Mouse (Mus musculus) right cerebral cortex, postnatal 10 days (tissue): ENCODE measurements at regions not wholly inside any gene's neighbourhood (a gene's known extent, or its start where the extent isn't known, plus 50 kb on each side); places are given as distances from the start of the nearest gene placed in this dataset.
A peak's percentile ranks its signal among the peaks of the same experiment; 100 is the strongest.

Source experiments
- DNase-seq, 2 experiments: peaks; one replicate each; pipeline ENCODE4 v3.0.0; 2021; ENCODE audit warnings: low spot score in 2 of 2

DNA sequence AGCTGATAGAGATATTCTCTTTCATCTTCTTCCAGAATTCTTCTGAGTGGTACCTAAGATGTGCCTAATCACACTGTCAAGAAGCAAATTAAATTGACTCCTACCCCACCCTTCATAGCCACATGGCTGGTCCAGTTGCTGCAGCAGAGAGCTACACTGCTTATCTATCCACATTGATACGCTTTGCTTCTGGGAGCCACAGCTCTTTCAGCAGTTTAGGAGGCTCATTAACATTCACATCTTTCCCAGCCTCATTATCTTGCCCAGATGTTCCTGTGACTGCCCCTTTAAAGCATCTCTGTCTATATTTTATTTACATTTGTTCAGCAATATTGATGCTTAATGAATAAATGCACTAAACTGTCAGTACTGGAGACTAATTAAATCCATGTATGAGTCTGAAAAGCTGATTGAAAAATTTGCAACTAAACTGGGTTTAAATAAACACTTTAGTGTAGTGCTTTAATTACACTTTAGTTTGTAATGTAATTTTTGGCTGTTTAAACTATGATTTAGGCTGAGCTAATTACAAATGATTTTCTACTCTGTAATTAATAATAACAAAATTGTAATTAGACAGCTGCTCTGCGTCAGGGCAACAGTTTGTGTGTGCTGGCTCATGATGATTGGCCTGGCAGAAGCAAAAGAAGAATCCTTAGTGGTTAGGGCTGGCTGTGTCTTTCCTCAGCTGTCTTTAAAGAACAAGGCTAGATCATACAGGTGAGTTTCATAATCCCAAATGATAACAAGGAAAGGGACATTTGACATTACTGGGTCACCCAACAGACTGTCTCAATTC is 632.5 kb upstream of the Tle4 start:
- no peak for DNase-seq

DNA sequence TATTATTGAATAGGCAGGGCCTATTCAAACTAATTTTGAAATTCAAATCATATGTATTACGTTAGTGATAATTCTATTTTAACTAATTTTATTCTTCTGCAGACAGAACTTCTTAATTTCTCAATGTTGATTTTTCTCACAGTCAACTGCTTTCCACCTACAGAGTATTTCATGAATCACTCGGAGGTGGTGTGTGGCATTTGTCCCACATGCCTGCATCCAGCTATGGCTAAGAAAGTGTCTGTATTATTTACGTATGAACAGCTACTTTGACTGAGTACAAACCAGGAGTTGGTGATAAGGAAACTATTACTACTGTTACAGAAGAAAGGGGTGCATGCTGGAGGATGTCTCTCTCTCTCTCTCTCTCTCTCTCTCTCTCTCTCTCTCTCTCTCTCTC is 619.5 kb upstream of the Tle4 start:
- no peak for DNase-seq

DNA sequence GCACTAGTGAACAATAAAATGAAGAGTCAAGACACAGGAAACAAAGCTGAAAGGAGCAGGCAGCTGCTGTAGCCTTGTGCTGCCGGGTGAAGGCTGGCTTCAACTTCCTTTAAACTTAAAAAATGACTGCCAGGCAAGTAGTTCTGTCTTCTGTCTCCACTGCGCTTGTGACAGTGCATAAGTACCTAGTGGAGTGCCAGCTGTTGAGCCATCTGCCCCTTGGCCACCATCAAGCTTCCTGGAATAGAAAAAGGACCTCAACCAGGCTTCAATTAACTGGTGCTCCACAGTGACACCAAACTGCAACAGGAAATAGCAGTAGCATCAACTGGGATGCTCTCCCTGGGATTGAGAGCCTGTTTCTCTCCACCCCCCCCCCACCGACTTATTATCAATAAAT is 616.8 kb upstream of the Tle4 start:
- DNase-seq, result peak in 1 of 2 experiments; percentile 26

DNA sequence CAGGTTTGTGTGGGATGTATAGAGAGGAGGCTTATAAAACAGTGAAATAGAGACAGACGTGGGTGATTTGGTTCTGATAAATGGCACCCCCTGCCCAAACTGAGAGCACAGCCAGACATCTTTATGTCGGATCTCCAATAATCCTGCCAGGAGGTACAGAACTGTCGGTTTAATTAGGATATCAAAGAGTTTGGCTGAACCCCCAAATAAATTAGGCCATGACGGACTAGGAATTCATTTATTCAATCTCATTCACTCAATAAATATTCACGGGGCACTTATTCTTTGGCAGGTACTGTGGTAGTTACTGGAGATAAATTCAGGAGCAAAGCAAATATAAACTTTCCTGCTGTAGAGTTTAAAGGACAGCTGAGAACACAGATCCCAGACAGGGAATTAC is 615.0 kb upstream of the Tle4 start:
- DNase-seq, result no peak

DNA sequence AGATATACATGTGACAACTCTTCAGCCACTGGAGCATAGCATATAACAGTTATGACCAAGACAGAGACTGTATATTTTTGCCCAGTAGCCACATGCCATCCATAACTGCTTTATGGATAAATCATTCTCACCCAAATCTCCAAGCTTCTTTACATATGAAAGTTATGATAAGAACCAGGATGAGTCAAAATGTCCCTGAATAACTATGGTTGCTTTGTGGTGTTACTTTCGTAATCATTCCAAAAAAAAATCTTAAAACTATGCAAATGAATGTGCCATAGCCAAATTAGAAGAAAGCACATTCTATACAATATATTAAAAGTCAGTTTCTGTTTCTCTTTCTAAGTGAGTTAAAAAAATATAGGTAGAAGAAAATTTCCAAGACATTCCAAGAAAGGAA is 605.2 kb upstream of the Tle4 start:
- DNase-seq, result no peak

DNA sequence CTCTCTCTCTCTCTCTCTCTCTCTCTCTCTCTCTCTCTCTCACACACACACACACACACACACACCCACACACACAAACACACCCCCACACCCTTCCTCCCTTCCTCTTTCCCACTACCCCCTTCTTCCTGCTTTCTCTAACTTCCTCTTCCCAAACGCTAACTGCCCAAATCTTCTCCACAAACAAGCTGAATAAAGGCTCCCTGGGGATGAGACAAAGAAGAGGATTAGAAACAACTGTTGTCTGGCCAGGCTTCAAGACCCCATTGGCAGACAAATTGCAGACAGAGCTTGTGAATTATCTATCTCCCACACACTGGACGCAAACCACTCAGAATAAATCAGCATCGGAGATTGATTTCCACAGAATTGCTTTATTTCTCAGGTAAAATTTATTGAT is 603.4 kb upstream of the Tle4 start:
- DNase-seq, result peak in 1 of 2 experiments; percentile 23

DNA sequence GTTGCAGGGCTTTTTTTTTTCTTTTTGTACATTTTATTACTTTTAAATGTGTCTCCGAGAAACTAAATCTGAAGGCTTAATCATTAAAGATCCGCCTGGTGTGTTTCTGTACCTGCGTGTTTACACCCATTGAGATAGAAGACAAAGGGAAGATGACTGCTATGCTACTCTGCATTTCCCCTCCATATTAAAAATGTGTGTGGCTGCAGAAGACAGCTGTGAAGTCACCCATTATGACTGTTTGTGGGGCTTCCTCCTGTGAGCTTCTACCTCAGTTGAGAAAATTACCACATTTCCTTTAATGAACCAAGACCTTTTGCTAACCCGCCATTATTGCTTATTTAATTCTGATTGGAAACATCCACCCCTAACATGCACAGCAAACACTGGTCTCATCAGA is 602.9 kb upstream of the Tle4 start:
- DNase-seq, result no peak

DNA sequence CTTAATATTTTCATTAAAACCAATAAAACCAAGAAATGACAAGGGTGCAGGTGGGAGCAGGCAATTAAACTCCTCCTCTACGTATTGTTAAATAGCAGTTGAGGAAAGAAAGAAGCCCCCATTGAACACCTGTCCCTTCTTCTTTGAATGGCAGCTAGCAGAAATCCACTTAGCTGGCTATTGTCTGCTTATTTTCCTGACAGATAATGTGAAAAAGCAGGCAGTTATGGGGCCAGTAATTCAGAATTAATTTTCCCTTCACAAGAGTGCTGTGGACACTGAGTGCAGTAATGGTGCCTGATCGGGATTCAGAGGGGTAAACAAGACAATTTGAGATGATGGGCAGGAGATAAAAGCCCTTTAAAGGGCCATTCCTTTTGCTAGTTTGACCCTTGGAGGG is 602.5 kb upstream of the Tle4 start:
- no peak for DNase-seq

DNA sequence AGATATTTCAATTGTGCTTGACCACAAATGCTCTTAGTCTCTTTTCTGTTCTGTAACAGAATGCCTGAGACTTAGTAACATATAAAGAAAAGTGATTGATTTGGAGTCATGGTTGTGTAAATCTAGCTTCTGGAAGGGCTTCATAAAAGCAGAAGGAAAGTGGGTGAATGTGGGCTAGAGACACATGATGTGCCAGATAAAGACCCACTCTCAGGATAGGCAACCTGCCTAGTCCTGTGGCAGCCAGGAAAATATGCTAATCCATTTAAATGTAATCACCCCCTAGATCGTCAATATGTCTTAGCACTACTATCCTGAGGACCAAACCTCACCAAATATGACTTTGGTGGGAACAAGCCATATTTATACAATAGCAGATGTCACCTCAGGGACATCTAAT is 601.8 kb upstream of the Tle4 start:
- DNase-seq, result no peak

DNA sequence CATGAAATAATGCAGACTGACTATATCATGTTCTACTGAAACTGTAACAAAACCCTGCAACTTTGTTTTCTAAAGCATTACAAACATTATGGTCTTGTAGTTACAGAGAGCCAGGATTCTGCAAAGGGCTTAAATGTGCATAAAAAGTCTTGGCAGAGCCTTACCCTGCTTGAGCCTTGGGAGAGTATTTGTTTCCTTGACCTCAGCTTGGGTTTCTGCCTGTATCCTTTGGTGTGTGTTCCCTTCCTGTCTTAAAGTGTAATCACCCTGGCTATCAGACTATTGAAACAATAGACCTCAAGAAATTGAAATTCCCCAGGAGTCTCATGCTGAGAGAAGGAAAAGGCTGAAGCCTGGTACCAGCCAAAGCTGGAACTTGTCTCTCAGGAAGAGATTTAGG is 577.4 kb upstream of the Tle4 start:
- DNase-seq, result peak in 1 of 2 experiments; percentile 26

DNA sequence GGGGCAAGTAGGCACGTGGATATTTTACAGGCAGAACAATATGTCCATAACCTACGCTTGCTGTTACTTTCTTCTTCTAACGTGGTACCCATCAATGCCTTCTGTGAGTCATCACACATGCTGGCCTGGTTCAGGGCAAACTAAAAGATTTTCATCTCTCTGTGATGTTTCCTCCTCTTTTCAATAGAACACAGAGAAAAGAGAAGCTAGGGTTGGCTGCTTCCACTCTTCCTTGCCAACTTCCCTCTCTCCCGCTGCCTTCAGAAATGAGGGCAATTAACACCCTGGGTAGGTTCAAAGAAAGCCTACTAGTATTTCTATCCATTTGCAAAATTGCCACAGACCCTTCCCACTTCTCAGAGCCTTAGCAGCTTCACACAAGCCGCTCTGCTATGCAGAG is 575.5 kb upstream of the Tle4 start:
- peak; percentile 26 to 33 for DNase-seq

DNA sequence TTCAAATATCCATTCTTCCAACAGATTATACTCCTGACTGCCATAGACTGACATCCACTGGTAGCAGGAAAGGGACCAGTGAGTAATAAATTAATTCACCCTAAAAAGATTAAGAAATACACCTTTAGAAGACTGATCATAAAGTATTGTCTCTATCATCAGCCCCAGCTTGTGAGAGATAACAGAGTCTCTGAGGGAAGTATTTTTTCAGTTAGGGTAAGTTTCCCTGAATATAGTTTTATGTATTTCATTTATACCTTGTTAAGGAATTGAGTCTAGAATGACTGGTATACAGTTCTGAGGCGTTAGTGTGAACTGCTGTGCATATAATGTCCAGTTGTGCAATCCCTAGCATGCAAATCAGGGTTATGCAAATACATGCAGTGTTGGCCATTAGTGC is 569.3 kb upstream of the Tle4 start:
- no peak for DNase-seq

DNA sequence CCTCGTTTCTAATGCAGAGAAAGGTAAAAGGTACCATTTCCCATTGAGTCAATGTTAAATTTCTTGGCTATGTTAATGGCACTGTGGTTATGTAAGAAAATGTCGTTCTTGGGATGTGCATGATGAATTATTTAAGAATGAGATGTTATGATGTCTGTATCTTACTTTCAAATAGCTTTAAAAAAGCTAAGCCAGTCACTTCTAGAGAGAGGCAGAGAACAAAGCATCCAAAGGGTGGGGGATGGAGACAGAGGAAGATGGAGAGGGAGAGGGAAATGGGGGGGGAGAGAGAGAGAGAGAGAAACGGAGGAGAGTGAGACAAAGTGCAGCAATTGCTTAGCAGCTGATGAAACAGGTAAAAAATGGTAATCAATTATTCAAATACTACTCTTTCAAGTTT is 562.8 kb upstream of the Tle4 start:
- no peak for DNase-seq

DNA sequence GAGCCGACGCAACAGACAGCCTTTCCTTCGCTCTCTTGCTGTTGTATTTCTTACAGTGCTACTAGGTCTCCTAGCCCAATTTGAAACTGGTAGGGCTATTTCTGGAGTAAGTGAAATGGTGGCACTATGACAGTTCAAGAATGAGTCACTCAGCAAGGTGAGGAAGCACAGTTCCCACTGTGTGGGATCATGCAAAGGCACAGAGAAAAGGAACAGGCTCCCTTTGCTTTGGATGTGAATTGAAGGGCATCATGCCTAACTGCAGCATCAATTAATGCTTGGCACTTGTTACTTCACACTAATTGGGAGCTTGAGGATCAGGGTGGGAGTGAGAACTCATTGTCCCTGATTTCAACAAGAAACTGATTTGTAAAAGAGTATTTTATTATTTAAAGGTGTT is 560.8 kb upstream of the Tle4 start:
- DNase-seq, result peak in 1 of 2 experiments; percentile 24

DNA sequence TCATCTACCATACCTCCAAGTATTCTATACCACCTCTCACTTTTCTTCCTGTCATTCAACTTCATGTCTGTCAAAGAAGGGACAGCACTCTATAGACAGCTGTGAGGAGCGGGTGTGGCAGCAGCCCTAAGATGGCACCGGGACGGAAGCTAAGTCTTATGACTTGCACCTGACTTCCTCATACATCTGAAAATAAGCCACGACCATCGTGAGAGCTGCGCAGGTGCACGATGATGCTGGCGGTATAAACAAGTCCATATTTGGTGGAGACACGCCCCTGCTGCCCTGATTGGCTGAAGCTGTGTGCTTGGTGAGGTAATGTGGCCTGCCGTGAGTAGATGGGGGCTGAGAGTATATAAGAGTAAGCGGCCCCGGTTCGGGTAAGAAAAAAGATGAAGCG is 560.3 kb upstream of the Tle4 start:
- DNase-seq, result no peak

DNA sequence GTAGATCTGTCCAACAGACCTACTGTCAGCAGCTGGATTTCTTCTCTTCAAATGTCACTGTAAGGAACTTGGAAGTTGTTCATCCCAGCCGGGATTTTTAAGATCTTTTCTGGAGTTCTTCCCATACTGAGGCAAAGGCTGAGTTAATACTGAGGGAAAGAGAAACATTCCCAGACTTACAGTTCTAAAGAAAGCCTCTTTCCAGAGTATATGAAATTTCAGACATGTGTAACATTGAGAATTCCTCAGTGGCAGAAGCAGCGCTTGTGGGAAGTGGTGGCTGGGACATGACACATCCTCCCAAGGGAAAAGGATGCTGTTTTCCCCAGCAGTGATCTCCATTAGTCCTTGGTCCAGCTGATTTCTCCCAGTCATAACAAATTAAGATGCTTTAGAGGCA is 556.8 kb upstream of the Tle4 start:
- DNase-seq, result no peak

DNA sequence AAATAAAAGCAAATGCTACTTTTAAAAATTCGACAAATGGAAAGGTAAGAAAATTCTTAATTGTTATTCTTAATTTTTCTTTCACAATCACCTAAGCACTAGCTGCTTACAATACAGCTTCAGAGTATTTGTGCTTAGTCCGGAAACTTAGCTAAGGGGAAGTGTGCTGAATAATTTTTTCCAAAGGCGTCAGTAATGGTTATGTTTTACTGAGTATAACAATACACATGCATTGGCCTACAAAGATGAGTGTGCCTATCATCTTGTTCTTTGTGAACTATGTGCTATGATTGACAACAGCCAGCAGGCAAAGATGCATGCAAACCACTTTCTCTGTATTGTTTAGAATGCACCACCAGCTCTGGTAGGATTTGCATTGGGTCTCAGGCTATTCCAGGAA is 548.5 kb upstream of the Tle4 start:
- no peak for DNase-seq

DNA sequence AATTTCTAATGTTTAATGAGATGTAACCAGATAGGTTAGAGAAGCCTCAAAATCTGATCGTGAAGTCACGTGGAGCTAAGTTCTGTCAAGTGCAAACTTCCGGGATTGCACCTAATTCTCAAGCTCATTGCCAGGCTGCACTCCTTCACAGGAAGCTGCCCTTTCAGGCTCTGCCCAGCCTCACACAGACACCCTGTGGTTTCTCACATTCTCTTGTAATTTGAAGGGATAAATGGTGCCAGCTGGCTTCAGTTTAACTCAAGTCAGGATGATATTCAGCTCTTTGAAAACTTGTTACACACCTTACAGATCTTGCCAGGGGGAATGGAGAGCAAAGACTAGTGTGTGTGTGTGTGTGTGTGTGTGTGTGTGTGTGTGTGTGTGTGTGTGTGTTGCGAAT is 529.3 kb upstream of the Tle4 start:
- DNase-seq, result peak in 1 of 2 experiments; percentile 17

DNA sequence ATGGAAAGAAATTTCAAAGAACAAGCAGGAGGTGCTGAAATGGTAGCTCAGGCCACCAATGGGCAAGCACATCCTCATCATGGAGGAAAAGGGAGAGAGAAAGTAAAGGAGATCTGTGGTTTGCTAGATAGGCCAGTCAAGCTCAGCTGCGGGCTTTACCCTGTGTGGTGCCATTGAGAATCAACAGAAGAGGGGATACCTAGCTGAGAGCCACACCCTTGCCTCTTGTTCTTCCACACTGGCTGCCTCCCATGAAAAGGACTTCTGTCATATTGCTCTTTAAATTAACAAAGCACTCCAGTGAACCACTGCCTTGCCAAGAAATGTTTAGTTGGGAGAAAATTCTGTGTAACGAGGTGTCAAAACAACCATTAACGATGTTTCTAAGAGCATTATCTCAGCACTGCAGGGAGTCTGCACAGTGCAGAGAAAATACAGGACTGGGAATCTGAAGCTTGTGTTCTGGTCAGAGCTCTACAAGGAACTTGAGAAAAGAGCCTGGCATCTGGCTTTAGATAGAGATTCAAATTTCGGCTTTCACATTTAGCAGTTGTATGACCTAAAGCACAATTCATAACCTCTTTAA is 510.7 kb upstream of the Tle4 start:
- no peak for DNase-seq

DNA sequence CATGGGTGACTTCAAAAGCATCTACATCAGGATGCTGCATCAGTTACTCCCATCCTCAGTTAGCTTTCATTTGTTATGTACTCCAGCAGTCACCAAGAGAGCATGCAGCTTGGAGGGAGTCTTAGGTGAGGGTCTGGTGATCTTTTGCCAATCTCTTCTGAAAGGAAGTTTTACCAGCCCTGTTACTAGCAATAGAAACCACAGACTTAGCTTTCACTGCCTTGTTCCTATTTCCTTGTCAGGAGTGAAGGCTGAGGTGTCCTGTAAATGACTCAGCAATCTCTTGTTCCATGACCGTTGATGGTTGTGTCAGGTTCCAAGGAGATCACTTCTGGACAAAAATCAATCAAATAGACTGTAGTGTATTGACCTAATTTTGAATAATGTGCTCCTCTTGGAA is 497.2 kb upstream of the Tle4 start:
- DNase-seq, result no peak

DNA sequence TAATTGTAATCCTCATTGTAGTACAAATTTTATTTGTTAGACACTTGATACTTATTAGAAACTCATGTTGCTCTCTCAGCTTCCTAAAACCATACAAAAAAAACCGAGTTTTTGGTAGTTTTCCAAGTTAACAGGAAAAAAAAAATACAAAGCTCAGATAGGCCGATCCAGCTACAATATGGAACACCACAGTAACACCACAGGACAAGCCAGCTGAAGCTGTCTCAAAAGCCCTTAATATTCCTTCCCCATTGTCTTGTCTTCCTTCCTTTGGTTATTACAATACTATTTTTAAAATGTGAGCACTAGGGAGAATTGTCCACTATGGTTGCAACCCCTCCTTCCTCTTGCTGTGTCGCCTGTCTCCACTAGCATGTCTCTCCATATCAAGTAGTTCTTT is 495.7 kb upstream of the Tle4 start:
- no peak for DNase-seq

DNA sequence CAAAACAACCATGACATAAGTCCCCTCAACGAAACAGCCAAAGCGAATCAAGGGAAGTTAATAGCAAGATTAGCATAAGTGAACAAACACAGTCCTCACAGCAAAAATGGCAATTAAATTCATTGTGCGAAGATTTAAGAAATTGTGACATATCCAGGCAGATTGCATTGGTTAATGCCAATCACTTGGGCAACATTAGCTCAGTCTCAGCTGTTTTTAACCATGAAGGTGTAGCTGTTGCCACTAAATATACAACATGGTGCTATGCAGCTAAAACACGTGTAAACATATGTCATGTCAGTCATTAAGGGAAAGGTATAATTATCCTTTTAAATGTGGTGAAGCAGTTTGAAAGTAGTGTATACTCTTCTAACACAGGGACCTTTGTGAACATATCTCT is 482.8 kb upstream of the Tle4 start:
- DNase-seq, result no peak

DNA sequence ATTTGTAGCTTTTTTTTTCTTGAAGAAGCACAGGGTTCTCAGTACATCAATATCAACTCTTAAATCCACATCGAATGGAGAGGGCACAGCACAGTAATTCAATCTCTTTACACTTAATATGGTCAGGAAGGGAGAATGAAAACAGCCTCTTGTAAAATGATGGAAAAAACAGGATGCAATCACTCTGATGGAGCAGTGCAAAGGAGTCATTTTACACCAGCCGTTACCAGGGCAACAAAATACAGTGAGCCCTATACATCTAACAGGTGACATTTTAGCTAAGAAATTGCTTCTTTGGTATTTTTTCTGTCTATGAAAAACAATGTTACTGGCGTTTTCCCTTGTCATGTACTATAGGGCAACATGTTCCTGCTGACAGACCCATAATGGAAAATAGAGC is 459.9 kb upstream of the Tle4 start:
- no peak for DNase-seq

DNA sequence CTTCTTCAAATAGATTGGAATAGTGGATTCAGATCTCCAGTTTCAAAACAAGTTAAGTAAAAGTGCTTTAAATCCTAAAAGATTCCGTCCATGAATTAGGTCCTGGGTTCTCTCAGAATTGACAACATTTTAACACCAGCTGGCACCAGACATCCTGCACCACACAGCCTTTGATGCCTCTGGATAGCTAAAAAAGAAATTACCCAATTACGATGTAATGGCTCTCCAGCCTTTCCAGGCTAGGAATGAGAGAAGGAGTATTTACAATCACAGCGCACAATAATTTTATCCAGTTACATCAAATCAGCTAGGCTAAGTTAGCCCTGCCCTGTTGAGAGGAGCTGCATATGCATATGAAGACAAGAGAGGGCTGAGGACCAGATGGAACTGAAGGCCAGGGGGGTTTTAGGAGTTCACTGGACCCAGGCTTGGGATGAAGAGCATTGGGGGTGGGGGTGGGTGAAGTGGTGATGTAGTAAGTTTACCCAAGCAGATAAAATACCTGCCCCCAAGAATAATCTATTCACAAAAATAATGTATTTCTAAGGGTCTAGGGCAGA is 455.8 kb upstream of the Tle4 start:
- no peak for DNase-seq
